Mouse (Mus musculus): ENCODE results near the gene Foxj1.

The Foxj1 gene

DNA sequence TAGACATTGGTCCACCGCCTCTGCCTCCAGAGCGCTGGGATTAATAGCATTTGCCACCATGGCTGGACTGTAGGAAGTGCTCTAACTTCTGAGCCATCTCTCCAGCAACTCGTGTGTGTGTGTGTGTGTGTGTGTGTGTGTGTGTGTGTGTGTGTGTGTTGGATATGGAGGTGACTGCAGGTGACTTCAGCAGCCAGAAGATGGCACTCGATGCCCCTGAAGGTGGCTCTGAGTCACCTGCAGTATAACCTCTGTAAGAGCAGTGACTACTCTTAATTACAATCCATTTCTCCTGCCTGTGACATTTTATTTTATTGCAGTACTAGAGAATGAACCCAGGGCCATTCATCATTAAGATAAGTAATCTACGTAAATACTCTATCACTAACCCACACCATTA is 16.1 kb upstream of the Foxj1 start:
- in situ Hi-C loops (cut with MboI; ENCODE audit: unreplicated experiment in 2 of 2) = loop anchor here in 1 of 2 experiments (25.0 kb wide), 1 partner anchor 486 kb away; the partner anchor contains the start of genes Jmjd6, Mettl23 and Mxra7

DNA sequence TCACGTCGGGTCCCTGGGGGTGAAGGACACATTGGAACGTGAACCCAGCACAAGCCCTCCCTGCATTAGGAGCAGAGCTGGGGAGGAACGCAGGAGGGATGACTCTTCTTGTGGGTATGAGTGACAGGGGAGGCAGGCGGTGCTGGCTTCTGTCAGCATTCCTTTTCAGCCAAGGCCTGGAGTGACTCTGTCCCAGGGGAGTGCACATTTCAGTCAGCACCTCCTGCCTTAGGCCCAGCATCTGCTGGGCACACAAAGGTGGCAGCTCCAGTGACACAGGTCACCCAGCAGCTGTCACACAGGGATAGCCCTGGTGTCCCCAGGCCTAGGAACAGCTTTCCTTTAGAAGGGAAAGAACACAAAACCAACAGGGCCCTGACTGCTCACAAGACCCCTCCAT is 12.8 kb upstream of the Foxj1 start:
- in situ Hi-C loops (cut with MboI; ENCODE audit: unreplicated experiment in 2 of 2) = no loop called here

DNA sequence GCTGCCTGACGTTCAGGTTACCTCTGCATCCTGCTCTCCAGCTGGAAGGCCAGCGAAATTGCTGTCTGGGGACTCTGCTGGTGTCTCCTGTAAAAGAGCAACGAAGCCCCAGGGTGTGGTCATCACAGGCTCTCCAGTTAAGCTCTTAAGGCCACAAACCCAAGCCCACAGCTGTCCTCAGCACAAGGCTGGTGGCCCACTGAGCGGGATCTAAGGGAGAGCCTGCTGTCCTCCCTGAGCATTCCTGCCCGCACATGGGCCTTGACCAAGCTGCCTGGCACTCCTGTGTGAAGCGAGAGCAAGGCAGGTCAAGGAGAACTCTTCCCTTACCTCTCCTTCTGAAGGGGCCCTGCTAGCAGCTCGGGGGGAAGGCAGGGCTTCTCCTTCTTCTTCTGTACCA is 11.8 kb upstream of the Foxj1 start:
- in situ Hi-C loops (cut with MboI; ENCODE audit: unreplicated experiment in 2 of 2) = no loop called here

DNA sequence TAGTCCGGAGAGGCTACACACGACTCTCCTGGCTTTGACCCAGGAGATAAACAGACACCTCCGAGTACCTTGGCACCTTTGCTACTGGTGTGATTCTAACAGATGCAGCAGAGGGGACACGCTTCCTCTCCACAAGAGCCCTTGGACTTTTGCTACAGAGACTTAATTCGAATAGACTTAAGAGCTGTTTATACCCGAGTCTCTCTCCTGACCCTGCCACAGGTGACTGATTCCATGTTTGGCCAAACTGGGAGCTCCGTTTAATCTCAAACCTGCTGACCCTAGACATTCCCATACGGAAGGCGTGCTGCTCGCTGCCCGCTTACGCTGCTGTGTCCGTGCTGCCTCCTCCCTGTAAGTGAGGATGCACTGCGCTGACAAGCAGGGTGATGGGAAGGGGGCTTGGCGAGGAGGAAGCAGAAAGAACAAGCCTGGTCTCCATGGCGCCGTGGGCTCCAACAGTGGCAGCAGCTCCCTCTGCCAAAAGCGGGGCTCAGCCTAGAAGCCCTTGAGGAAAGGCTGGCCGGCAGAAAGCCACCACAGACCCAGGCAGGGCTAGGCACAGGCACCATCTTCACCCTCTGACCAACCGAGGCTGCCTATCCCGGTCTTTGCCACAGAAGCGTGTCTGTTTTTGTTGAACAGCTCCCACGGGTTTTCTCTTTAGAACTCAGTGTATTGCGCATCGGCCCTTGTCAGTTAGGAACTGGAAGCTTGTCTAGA is 7.0 kb upstream of the Foxj1 start:
- in situ Hi-C loops (cut with MboI; ENCODE audit: unreplicated experiment in 2 of 2) = no loop called here

DNA sequence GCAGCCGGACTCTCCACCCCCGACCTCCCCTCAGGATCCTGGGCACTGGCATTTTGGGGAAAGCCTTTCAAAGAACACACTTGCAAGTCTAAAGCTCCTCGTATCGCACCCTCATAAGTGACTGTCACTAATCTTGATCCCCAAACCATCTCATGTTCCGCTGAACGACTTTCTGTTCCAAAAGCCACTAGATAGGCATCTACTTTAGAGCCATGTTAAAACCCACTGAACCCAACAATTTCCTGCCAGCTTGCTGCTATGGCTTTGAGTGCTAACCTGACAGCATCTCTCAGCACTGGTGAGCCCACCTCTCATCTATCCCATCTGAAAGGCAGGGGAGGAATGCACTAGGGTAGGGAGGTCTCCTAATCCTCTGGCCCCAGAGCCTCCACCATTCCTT is 2.3 kb upstream of the Foxj1 start:
- in situ Hi-C loops (cut with MboI; ENCODE audit: unreplicated experiment in 2 of 2) = no loop called here

DNA sequence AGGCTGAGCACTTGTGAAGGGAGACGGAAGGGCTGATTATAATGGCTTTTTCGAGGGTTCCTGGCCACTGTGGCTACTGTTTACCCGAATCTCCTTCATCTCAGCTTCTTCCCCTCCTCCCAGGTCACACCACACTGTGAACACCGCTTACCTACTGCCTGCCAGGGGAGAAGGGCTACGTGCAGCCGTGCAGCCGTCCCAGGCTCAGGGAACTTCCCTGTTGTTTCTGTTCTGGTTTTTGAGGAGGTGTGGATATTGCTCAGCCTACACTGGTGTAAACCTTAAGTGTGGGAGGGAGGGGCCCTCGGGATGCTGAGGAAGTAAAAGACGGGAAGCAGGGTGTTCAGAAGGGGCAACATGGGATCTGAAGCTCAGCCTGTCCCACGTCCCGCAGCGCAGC is 1.8 kb upstream of the Foxj1 start:
- in situ Hi-C loops (cut with MboI; ENCODE audit: unreplicated experiment in 2 of 2) = no loop called here

DNA sequence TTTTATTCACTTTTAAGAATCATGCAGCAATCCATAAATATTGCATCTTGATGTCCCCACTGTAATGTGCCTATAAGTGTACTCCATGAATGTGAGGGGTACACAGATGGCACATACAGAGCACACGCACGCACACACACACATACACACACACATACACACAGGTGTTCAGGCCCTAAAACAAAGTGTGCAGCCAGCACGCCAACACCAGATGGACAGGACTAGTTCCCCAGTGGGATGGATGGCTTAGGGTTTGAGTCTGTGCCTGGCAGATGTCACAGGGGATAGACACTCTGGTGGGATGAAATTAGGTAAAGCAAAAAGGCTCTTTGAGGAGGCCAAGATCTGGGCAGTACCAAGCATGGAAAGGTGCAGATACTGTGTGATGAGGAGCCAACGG is 1.2 kb upstream of the Foxj1 start:
- in situ Hi-C loops (cut with MboI; ENCODE audit: unreplicated experiment in 2 of 2) = no loop called here

DNA sequence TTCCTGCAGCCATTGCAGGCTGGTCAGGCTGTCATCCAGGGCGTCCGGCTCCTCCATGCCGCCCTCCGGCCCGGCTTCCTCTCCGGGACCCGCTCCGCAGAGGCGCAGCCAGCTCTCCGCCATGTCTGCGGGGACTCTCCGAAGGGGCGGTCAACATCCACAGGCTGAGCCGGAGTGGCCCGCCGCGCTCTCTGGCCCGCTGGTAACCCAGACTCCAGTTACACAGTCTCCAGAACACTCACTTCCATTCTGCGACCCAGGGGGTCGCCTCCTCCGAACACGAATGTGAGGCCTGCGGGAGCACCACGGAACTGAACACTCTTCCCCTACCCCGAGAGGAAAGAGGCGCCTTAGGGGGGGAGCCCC is 799 bp downstream of the Foxj1 start:
- in situ Hi-C loops (cut with MboI; ENCODE audit: unreplicated experiment in 2 of 2) = no loop called here

DNA sequence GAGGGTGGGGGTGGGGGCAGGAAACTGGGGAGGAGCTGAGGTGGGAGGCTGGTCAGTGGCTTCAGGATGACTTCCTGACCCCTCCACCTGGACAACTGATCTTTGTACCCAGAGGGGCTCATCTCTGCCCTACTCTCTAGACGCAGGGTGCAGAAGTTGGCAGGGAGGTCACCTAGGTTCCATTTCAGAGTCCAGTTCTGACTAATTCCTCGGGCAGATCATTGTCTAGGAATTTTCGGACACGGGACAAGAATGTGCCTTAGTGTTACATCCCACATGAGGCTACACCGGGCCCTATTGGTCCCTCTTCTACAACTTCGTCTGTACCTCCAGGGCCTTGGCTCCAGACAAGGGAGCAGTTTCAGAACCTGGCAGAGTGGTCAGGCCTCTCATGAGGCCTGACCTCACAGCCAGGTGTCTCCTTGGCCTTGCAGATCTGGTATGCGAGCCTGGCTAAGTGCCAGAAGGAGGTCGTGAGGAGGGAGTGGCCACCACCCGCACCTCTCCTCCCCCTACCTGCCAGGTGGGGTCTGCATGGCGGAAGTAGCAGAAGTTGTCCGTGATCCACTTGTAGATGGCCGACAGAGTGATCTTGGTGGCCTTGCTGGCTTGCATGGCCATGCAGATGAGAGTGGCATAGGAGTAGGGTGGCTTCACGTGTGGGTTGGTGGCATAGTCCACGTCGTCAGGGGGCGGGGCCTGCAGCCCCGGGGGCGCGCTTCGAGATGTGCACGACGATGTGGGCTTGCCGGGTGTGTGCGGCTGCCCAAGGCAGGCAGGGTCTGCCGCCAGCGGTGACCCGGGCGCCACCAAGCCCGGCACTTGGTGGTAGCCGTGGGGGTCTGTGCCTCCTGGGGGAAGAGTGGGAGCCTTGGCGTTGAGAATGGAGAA is 1.4 kb downstream of the Foxj1 start:
- in situ Hi-C loops (cut with MboI; ENCODE audit: unreplicated experiment in 2 of 2) = no loop called here

DNA sequence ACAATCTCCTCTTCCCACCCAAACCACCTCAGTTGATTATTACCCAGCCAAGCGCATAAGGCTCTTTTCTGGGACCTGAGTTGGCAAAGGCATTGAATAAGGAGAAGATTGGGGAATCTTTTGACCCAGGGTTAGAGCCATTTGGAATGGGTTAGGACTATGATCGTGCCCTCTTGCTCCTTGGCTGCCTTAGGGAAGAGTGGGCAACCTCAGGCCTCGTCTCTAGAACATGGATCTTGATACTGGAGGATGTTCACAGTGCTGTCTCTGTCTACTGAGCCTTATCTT is 2.3 kb downstream of the Foxj1 start:
- in situ Hi-C loops (cut with MboI; ENCODE audit: unreplicated experiment in 2 of 2) = no loop called here

DNA sequence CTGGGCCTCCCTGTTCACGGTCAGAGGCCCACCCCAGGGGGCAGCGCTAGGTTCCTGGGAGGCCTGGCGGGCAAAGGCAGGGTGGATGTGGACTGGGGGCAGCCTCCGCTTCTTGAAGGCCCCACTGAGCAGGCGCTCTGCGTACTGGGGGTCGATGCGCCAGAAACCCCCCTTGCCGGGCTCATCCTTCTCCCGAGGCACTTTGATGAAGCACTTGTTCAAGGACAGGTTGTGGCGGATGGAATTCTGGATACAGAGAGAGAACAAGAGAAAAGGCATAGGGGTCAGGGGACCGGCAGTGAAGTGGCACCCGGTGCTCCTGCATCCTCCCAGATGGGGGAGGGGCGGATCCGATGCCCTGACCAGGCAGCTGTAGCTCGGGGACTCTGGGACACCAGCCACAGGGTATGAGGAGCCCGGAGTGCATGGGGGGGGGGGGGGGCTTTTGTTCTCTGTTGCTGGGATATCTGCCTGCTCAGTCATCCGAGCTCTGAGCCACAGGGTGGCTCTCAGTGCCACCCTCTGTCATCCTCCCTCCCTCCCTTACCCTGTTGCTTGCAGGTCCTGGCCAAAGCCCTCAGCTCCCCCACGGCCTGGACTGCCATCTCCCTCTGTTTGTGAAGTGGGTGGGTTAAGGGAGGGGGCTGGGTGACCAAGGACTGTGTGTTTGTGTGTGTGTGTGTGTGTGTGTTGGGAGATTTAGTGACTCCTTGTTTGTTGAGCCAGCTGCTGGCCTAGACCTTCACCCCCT is 2.8 kb downstream of the Foxj1 start:
- in situ Hi-C loops (cut with MboI; ENCODE audit: unreplicated experiment in 2 of 2) = no loop called here

DNA sequence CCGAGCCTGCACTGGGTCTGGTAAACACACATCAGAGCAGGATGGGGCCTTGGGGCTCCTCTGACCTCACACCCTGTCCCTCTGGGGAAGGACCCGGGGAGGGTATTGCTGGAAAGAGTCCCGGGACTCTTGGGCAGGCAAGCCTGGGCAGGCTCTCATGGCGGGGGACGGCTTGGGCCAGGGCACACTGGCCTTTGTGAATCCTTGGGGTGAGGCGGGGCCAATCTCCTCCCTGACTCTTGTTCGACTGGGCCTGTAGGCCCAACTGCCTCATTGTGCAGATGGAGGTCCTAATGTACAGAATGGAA is 5.0 kb downstream of the Foxj1 start:
- in situ Hi-C loops (cut with MboI; ENCODE audit: unreplicated experiment in 2 of 2) = no loop called here

DNA sequence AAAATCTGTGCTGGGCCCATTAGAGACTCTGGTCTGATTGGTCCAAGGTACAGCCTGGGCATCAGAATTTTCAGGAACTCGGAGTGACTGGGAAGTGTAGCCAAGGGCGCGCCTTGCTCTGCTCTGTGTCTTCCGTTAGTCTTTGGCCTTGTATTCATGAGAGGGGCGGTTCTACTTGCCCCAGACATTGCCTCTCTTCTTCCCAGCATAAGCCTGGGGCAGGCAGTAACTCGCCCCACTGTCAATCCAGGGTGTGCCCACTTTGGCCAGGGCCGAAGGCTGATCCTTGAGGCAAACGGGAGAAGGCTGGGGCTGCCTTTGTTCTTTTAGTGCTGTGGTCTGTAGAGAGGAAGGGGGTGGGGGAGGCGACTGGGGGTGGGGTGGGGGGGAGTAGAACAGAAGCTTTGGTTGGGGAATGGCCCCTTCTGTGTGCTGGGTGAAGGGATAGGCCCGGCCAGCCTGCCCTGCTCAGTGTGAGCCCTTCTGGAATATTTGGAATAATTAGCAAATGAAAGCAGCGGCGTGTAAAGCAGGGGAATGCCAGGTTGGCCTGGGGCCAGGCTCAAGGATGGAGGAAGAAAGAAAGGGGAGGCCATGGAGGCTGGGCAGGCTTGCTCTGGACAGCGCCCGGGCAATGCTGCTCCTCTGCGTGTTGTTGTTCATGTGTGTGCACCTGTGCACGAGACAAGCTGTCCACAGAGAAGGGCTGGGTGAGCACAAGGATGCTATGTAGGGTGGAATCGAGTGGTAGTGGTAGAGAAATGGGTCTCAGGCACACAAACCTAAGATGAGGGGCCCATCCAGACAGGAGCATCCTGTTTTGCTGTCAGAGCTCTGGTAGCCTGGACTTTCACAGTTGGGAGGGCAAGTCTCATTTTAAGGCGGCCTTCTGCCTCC is 5.6 kb downstream of the Foxj1 start:
- in situ Hi-C loops (cut with MboI; ENCODE audit: unreplicated experiment in 2 of 2) = no loop called here

DNA sequence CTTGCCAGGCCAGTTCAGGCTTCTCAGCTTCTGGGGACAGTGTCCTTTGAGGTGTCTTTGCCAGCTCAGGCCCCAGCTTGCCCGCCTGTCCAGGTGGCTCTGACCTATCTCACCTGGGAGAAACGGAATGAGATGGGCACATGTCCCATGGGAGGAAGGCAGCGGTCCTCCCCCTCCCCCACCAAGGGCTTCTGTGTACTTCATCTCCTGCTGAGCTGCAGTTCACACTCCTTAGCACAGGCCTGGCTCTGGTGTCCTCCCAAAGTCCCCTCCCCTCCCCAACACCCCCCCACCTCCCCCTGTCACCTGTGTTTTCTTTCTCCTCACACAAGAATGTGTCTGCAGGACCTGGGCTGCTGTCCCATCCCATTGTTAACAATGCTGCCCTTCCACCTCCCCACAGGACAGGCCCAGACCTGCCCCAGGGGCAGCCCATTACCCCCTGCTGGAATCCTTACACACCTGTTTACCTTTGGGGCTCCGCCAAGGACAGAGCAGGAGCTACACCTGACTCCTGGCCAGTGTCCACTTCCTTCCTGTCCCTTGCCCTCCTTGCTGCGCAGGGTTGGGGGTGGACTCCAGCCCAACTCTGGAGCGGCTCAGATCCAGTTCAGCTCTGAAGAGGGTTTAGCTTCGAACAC is 8.1 kb downstream of the Foxj1 start:
- in situ Hi-C loops (cut with MboI; ENCODE audit: unreplicated experiment in 2 of 2) = no loop called here

DNA sequence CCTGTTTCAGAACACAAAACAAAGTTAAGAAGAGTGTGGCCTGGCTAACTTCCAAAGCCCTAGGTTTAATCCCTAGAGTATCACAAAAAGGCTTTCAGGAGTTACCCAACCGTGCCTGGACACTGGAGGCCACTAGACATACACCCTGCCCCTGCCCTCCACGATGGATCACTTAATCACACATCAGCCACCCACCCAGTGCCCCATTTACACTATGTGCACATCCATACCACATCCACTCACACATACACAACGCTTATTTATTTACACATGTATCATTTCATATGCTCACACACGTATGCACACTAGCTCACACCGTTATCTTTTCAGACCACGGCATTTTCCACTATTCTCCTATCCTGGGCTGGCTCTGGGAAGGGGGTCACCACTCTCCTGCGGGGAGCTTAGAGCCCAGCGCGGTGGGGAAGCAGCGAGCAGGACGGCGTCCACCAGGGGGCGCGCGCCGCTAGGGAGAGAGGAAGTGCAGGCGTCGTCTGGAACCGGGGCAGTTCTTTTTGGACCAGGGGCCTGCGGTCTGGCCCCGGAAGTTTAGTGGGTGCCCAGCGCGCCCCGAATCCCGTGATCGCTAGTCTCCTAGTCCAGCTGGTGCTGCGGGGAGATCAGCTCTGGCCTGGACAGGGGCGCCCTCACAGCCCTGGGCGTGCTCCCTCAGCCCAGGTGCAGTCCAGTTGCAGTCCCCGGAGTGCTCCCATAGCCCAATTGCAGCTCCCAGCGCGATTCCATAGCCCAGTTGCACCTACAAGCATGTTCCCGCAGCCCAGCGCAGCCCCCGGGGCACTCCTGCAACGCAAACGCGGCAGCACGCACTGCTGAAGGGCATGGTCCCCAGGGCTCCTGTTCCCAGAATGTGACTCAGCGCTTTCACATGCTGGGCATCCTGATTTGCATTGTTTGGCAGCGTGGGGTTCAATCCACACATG is 16.2 kb downstream of the Foxj1 start:
- in situ Hi-C loops (cut with MboI; ENCODE audit: unreplicated experiment in 2 of 2) = loop anchor here (5.0 kb wide), 3 partner anchors 43 to 128 kb away; no protein-coding TSS in a partner anchor

DNA sequence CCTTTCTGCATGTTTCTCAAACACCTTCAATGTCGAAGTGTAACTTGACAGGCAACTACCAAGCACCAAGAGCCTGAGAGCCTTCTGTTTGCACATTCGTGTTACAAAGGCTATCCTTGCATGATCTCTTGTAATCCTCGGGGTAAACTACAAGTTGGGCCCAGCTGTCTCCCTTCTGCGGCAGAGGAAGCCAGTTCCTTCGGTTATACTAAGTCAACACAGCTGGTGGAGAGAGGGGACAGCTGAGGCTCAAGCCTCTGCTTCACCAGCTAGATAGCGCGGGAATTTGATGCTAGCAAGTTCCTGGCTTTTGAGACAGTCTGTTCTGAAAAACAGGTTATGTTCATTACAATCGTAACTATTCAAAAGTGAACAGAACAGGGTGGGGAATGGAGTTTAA is 22.8 kb downstream of the Foxj1 start:
- in situ Hi-C loops (cut with MboI; ENCODE audit: unreplicated experiment in 2 of 2) = no loop called here

DNA sequence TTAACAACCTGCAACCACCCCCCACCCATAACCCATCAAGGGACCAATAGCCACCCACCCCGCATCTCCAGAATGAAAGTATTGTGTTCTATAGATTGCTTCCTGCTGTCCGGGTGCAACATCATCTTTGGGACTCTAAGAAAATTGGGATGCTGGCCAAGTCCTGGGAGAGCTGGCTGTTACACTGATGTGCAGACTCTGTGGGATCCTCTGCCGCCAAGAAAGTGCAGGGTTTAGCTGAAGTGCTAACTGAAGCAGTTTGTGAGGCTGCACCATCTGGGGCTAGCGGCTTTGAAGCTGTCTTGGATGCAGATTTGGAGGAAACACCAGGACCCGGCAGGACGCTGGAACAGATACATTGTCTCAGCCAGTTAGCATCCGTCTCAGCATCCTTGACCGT is 24.0 kb downstream of the Foxj1 start:
- in situ Hi-C loops (cut with MboI; ENCODE audit: unreplicated experiment in 2 of 2) = no loop called here

DNA sequence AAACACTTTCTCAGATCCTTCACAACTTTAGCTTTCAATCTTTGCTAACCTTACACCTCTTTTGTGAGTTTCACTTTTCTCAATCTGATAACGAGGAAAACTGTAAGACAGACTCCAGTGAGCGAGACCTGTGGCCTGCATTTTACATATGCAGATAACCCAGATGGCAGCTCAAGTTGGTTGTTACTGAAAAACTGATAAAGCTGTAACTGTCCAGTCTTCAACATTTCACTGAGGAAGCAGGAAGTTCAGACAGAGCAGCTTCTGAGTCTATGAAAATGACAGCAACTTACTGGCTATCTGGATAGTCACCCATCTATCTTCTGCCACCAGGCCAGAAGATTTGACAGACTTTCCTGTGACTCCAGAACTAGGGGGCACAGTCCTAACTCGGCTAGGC is 25.6 kb downstream of the Foxj1 start:
- in situ Hi-C loops (cut with MboI; ENCODE audit: unreplicated experiment in 2 of 2) = loop anchor here in 1 of 2 experiments (10.0 kb wide), 1 partner anchor 175 kb away; the partner anchor contains the start of genes Mrpl38 and Trim65

All from v-Abl transformed pro-B cells (cell line).